Mouse (Mus musculus) liver, adult (tissue): ENCODE results near the gene Plekhb2.

Experiments
- GATA4 ChIP-seq: IDR thresholded peaks from 2 replicates; pipeline ENCODE4 v1.6.1; 2014; ENCODE audit warnings: mild to moderate bottlenecking, low read length; ENCODE audit not compliant: insufficient replicate concordance

Gene Plekhb2

GRCm38 (mm10) chr1:34850343-34851136 lies 764 bp downstream of the Plekhb2 start:
- no peak for TF ChIP-seq GATA4

- no peak for TF ChIP-seq GATA4
Measured at GRCm38 (mm10) chr1:34851562-34851961, 1.8 kb downstream of the Plekhb2 start.

GRCm38 (mm10) chr1:34852116-34852878 lies 2.5 kb downstream of the Plekhb2 start:
- TF ChIP-seq GATA4, result no peak

DNA sequence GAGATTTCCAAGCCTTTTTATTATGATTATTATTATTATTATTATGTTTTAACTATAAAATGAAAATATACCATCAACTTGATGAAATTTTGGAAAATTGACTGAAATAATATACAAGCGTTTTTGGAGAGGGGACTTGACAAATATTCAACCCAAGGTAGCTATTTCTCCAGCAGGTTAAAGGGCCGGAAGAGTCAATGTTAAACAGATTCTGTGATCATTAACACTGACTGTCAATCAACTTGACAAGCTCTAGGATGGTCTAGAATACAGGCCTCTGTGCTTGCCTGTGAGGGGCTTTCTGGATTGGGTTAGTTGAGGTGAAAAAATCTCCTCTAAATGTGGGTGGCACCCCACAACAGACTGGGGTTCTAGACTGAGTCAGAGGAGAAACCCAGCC lies 4.0 kb downstream of the Plekhb2 start:
- no peak for TF ChIP-seq GATA4

DNA sequence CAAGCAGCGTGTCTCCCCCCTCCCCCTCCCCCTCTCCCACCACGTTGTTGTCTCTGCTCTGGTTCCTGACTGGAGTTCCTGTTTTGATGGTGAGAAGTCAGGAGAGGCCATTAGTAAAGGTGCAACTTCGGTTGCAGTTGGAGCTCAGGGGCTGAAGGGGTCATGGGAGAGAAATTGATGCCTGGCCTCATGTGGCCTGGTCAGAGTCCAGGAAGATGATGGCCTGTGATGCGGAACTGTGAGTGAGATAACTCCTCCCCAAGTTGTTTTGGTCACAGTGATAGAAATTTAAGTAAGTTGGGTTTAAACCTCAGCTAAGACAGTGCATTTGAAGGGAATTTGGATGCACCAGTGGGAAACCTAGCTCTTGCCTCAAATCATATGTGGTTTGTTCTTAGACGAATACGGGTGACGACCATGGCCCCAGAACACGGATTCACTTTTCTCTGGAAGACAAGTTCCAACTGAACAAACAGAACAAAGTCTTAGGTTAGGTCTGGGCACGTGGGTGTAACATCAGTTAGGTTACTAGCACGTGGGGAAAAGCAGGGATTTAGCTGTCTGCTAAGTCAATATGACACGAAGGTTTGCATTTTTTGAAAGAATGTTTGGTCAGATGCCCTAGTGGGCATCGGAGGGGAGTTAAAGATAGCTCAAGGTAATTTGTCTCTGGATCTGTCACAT lies 5.4 kb downstream of the Plekhb2 start:
- TF ChIP-seq GATA4, result no peak

DNA sequence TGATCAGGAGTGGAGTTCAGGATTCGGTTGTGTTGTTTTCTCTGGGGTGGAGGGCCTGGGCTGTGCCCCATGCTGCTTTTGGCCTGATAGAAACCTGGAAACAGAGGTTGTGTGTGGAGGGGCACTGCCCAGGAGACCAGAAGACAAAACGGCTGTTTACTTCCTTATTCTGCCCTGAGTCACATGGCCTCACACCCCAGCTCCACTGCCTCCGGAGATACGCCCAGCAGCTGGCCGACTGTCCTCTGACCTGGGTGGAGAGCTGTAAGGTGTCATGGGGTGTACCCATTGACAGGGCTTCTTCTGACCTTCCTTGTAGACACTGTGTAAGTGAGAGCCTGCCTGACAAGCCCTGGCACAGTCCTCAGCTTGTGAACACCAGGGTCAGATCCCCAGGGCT lies 8.9 kb downstream of the Plekhb2 start:
- TF ChIP-seq GATA4, result no peak

DNA sequence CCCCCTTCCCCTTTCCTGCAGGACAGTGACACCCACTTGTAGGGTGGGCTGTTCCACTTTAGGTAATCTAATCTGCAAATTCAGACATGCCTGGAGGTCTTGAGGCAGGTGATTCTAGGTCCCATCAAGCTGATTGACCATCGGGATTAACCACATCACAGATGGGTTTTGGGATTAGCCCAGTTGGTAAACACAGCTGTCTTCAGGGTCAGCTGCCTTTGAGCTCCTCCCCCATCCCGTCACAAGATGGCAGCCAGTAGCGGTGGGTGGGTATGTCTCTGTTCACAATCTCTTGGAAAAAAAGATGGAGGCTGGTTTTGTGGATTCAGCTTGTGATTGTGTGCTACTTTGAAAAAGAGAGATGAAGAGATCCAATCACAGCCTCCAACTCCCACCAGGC lies 10.0 kb downstream of the Plekhb2 start:
- TF ChIP-seq GATA4, result no peak

DNA sequence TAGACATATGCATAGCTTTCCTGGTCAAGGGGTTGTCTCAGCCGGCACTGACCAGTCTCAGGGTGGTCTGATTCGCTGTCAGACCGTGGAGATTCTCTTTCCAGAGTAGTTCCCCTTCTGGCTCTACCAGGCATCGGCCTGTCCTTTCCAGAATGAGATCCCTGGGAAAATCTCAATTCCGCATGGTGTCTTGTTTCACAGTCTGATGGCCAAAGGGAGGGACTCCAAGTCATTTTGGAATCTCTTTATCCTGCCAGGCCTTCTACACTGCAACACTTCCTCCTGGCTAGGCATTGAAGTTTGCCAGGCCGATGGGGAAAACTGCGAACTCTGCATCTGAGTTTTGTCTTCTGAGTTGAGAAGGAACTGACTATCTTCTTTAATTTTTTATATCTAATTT lies 10.4 kb downstream of the Plekhb2 start:
- TF ChIP-seq GATA4, result no peak

DNA sequence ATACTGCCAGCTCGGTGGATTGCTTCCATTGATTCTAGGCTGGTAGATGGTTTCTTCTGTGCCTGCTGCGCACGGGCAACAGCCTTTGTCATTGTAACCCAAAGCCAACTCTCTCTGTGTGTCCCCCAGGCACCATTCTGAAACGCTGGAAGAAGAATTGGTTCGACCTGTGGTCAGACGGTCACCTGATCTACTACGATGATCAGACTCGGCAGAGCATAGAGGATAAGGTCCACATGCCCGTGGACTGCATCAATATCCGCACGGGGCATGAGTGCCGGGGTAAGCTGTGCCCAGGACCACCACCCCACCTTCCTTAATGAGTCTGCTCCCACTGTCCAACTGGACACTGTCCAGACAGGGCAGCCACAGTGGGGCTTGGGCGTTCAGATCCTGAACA lies 13.1 kb downstream of the Plekhb2 start:
- no peak for TF ChIP-seq GATA4

- TF ChIP-seq GATA4, result no peak
Measured at GRCm38 (mm10) chr1:34863323-34863722, 13.5 kb downstream of the Plekhb2 start.

DNA sequence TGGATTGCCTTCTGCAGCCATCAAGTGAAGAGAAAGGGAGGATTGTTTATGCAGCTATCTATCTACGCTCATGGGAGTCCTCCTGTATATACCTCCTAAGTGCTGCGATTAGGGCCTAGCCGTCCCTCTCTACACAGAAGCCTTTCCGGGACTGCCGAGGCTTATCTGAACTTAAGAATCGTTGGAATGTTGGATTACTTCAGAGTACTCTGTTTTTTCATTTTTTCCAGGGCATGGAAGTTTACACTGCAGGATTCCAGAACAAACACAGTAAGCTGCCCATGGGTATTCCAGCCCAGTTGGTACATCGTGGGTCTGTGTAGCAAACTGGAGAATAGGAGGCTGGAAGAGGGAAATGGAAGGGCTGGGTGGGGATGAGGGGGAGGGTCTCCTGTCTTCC lies 14.5 kb downstream of the Plekhb2 start:
- TF ChIP-seq GATA4, result no peak

DNA sequence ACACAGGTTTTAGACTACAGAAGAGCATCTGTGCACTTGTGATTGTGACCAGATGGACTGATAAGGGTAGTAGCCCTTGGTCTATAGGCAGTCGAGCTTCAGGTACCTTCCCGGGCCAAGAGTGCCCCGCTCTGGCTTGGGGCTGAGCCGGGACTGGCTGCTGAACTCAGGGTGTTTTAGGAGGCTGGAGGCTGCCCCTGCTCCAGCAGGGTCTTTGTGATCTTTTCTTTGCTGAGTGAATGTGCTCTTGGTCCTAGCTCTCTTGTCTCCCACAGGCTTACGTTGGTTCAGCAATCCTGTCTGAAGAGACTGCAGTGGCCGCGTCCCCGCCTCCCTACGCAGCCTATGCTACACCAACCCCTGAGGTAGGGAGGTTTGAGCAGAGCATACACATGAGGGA lies 16.1 kb downstream of the Plekhb2 start:
- no peak for TF ChIP-seq GATA4

DNA sequence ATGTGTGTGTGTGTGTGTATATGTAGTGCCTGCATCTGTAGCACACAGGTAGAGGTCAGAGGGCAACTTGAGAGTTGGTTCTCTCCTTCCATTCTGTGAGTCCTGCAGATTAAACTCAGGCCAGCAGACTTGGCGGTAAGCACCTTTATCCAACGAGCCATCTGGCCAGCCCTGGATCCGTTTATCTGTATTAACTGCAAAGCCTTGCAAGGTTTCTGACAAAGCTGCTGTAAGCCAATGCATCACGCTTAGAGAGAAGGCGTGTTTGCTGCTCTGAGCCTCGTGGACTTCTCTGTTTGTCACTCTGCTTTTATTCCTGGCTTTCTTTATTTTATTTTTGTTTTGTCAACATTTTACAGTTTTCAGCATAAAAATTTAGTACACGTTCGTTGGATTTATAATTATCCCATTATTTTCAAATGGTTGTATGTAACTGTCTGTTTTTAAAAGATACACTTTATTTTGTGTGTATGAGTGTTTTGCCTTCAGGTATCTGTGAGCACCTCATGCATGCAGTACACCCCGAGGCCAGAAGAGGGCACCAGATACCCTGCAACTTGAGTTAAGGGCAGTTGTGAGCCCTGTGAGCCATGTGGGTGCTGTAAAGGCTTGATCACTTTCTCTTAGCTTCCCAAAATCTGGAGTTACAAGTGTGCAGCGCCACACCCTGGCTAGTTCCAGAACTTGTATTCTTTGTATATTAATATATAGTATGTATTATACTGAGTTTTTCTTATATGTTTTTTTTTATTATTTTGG lies 17.2 kb downstream of the Plekhb2 start:
- TF ChIP-seq GATA4, result no peak

- no peak for TF ChIP-seq GATA4
Measured at GRCm38 (mm10) chr1:34867574-34867955, 17.8 kb downstream of the Plekhb2 start.

DNA sequence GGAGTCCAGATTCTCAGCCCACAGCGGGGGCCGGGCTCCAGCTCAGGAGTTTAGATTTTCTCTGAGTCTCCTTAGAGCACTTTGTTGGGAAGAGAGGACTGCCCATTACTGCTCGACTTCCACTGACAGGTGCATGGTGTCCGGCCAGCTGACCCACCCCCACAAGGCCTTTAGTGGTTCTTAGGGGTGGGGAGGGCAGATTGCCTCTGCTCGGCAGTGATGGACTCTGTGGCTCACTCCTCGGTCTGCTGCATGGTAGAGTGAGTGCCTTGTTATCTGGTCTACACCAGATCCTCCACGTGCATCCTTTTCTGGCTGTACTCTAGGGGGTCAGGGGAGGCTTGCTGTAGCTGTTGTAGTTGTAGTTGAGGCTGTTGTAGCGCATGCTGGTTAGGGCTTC lies 18.6 kb downstream of the Plekhb2 start:
- no peak for TF ChIP-seq GATA4
